Mouse (Mus musculus) large intestine, adult 2 months (tissue): ENCODE measurements at regions not wholly inside any gene's neighbourhood (a gene's known extent, or its start where the extent isn't known, plus 50 kb on each side); places are given as distances from the start of the nearest gene placed in this dataset.
A peak's percentile ranks its signal among the peaks of the same experiment; 100 is the strongest.

ENCODE experiments used
- DNase-seq: peaks from one replicate; pipeline ENCODE4 v3.0.0-alpha.2; 2012; ENCODE audit warnings: low read depth, low spot score
- WGBS: fragments of 180-500 bp; shearing (Covaris S2); methylation state at CpG from one replicate; pipeline ENCODE4 v1.1.7; 2018; 5-methylcytosine and 5-hydroxymethylcytosine counted together

GRCm38 (mm10) chr2:45581549-45581925 lies 464.3 kb upstream of the Zeb2 start:
- 87% methylated on average over 4 of the region's 4 CpGs for WGBS
- no peak for DNase-seq

GRCm38 (mm10) chr2:45580838-45581548 lies 463.8 kb upstream of the Zeb2 start:
- no peak for DNase-seq
- 43% methylated on average over 8 of the region's 8 CpGs for WGBS

GRCm38 (mm10) chr2:45572906-45573305 lies 455.7 kb upstream of the Zeb2 start:
- no peak for DNase-seq
- 84% methylated on average over 3 of the region's 3 CpGs for WGBS

GRCm38 (mm10) chr2:45554707-45555106 lies 437.5 kb upstream of the Zeb2 start:
- no peak for DNase-seq
- 75% methylated on average over 4 of the region's 4 CpGs for WGBS

- 93% methylated on average over 3 of the region's 3 CpGs for WGBS
- no peak for DNase-seq
Observed at GRCm38 (mm10) chr2:45541394-45541793, 424.2 kb upstream of the Zeb2 start.

GRCm38 (mm10) chr2:45538950-45539349 lies 421.8 kb upstream of the Zeb2 start:
- DNase-seq: no peak
- WGBS: 90% methylated on average over 12 of the region's 12 CpGs

GRCm38 (mm10) chr2:45537722-45538121 lies 420.5 kb upstream of the Zeb2 start:
- whole genome bisulfite sequencing: 86% methylated on average over 7 of the region's 7 CpGs
- DNase-seq: no peak

GRCm38 (mm10) chr2:45534806-45535205 lies 417.6 kb upstream of the Zeb2 start:
- WGBS: 51% methylated on average over 5 of the region's 5 CpGs
- no peak for DNase-seq

- no peak for DNase-seq
- 40% methylated on average over 5 of the region's 5 CpGs for WGBS
Observed at GRCm38 (mm10) chr2:45522310-45522709, 405.1 kb upstream of the Zeb2 start.

GRCm38 (mm10) chr2:45519550-45520152 lies 402.5 kb upstream of the Zeb2 start:
- WGBS: 21% methylated on average over 4 of the region's 4 CpGs
- peak; percentile 6 for DNase-seq

GRCm38 (mm10) chr2:45514290-45515180 lies 397.3 kb upstream of the Zeb2 start:
- peak; percentile 8 for DNase-seq

GRCm38 (mm10) chr2:45512852-45513251 lies 395.7 kb upstream of the Zeb2 start:
- DNase-seq: no peak

More at GRCm38 (mm10) chr2:45514290-45515180, 397.3 kb upstream of the Zeb2 start:
- WGBS: 32% methylated on average over 4 of the region's 4 CpGs

GRCm38 (mm10) chr2:45511791-45512190 lies 394.6 kb upstream of the Zeb2 start:
- 86% methylated on average over 3 of the region's 3 CpGs for WGBS
- DNase-seq: no peak

GRCm38 (mm10) chr2:45504468-45504867 lies 387.3 kb upstream of the Zeb2 start:
- WGBS: 86% methylated on average over 4 of the region's 4 CpGs

GRCm38 (mm10) chr2:45493656-45494055 lies 376.5 kb upstream of the Zeb2 start:
- 69% methylated on average over 2 of the region's 2 CpGs for WGBS
- DNase-seq: no peak

More at GRCm38 (mm10) chr2:45504468-45504867, 387.3 kb upstream of the Zeb2 start:
- DNase-seq: no peak

GRCm38 (mm10) chr2:45486530-45486929 lies 369.3 kb upstream of the Zeb2 start:
- DNase-seq: no peak
- WGBS: 81% methylated on average over 5 of the region's 5 CpGs

GRCm38 (mm10) chr2:45485477-45485876 lies 368.3 kb upstream of the Zeb2 start:
- DNase-seq: no peak

GRCm38 (mm10) chr2:45480671-45481070 lies 363.5 kb upstream of the Zeb2 start:
- WGBS: 87% methylated on average over 2 of the region's 2 CpGs
- DNase-seq: no peak

More at GRCm38 (mm10) chr2:45485477-45485876, 368.3 kb upstream of the Zeb2 start:
- WGBS: 84% methylated on average over 10 of the region's 10 CpGs

GRCm38 (mm10) chr2:45475996-45476395 lies 358.8 kb upstream of the Zeb2 start:
- no peak for DNase-seq

GRCm38 (mm10) chr2:45464306-45464705 lies 347.1 kb upstream of the Zeb2 start:
- WGBS: 66% methylated on average over 4 of the region's 4 CpGs
- no peak for DNase-seq

- DNase-seq: no peak
Observed at GRCm38 (mm10) chr2:45459410-45459809, 342.2 kb upstream of the Zeb2 start.
